Comparison of ENCODE assay signal across 1 mouse cellular context in the genomic region with DNA sequence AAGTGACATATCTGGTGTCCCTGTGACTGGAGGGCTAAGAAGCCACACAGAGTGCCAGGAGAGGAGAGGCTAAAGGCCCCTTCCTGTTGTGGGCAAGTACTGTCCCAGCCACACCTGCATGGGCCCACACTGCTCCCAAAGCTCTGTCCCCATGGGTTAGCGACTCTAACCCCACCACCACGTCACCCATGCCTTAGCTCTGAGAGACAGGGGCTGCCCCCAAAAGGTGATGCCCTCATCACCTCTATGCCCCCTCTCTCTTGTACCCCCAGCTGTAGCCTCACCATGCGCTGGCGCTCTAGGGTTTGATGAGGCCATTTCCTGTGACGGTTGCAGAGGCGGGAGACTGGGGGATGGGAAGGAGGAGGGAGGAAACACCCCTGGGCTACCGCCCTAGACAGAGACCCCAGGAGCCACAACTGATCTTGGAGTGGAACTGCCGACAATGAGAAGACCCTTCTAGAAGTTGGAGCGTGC.
TF ChIP-seq lines count a peak whose summit lies in the region.

No protein-coding gene starts in this region.

TF ChIP-seq in MEL, 35 proteins besides CTCF, POLR2A, EP300 and RAD21 (continued from another document):
- TF ChIP-seq ZNF384 (IDR thresholded peaks at IDR 0.05; ENCODE audit: low read depth, low read length), result no peak
- TF ChIP-seq NELFE (IDR thresholded peaks at IDR 0.05; ENCODE audit: low read depth, low read length), result peak; percentile 59
- no peak for TF ChIP-seq MAFK (IDR thresholded peaks at IDR 0.05; ENCODE audit: borderline replicate concordance, low read depth, low read length)
- peak; percentile 94 for TF ChIP-seq E2F4 (IDR thresholded peaks at IDR 0.05; ENCODE audit: borderline replicate concordance, low read depth, low read length)
- no peak for TF ChIP-seq JUND (IDR thresholded peaks at IDR 0.05; ENCODE audit: low read depth, low read length)
- no peak for TF ChIP-seq UBTF (IDR thresholded peaks at IDR 0.05; ENCODE audit: borderline replicate concordance, insufficient read depth, low read depth, low read length)
- TF ChIP-seq KAT2A (conservative IDR thresholded peaks at IDR 0.05; ENCODE audit: low read depth, low read length), result no peak
- TF ChIP-seq ZKSCAN1 (IDR thresholded peaks at IDR 0.05; ENCODE audit: low read depth, low read length), result no peak
- no peak for TF ChIP-seq RCOR1 (IDR thresholded peaks at IDR 0.05; ENCODE audit: low read depth, low read length)
- peak; percentile 77; the same call in 1 of the 2 replicates for TF ChIP-seq MYC (IDR thresholded peaks at IDR 0.05; ENCODE audit: low read depth, low read length)
- no peak for TF ChIP-seq MEF2A (IDR thresholded peaks at IDR 0.05; ENCODE audit: extremely low read depth, insufficient replicate concordance, low read depth, low read length, poor library complexity, severe bottlenecking)
- no peak; the same call in 1 of the 2 replicates for TF ChIP-seq CHD1 (IDR thresholded peaks at IDR 0.05; ENCODE audit: low read depth, low read length)
- TF ChIP-seq ETS1 (IDR thresholded peaks at IDR 0.05; ENCODE audit: low read depth, low read length), result peak; percentile 87
- no peak for TF ChIP-seq ZC3H11A (IDR thresholded peaks at IDR 0.05; ENCODE audit: low read depth, low read length)
- TF ChIP-seq TBP (IDR thresholded peaks at IDR 0.05; ENCODE audit: low read depth, low read length), result peak; percentile 87
- no peak for TF ChIP-seq GATA1 (IDR thresholded peaks at IDR 0.05; ENCODE audit: low read depth, low read length)
- TF ChIP-seq SIN3A (IDR thresholded peaks at IDR 0.05; ENCODE audit: low read length), result peak; percentile 38; the same call in 1 of the 2 replicates
- TF ChIP-seq CHD2 (IDR thresholded peaks at IDR 0.05; ENCODE audit: low read length), result peak; percentile 80
- no peak for TF ChIP-seq USF2 (IDR thresholded peaks at IDR 0.05; ENCODE audit: borderline replicate concordance in 1 of 2, insufficient read depth in 1 of 2, low read depth in 1 of 2, low read length in 2 of 2)
- TF ChIP-seq ZMIZ1 (IDR thresholded peaks at IDR 0.05; ENCODE audit: low read depth, low read length), result peak; percentile 8; the same call in 1 of the 2 replicates
